In the genomic region with DNA sequence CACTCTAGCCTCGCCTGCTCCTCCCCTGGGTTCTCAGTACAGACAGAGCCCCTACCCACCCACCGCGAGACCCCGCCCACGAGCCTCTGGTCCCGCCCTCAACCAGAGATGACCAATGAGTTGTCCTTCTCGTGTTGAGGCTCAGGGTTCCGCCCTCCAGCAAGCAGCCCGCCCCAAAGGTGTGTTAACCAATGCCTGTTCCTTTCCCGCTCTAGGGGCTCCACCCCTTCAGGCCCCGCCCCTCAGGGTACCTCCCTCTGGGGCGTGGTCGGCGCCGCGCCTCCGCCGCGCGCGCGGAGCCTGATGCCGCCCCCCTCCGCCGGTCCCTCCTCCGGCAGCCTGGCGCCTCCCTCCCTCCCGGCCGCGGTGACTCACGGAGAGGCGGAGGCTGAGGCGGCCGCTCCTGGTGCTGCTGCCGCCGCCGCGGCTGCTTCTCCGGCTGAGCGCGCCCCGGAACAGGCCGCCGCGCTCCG, we compare ENCODE assay signal across 7 mouse cellular contexts. TPM values are rescaled to one million over a fixed set of nuclear protein-coding genes. Genes with fewer than 3 reads are reported as not detected.
DNase-seq lines count a peak whose midpoint lies in the region; ATAC-seq and TF ChIP-seq lines count a peak whose summit lies in the region.

TSS of gene Ctnnbip1 (plus strand) at position 369 of the 473 bp plus-strand sequence.

- peak; percentile 98 for ATAC-seq in intestine, postnatal 0 days
- peak; percentile 99 for ATAC-seq in midbrain, embryonic 12.5 days (ENCODE audit: low FRiP score, low read depth)

- TF ChIP-seq POLR2A in small intestine, adult 2 months (IDR thresholded peaks at IDR 0.05; ENCODE audit: low read depth, low read length): peak; percentile 56

- peak within 1 kb of the TSS; percentile 77 for H3K27ac ChIP-seq in intestine, postnatal 0 days (ENCODE audit: low read depth, low read length)
- H3K27ac ChIP-seq in midbrain, embryonic 12.5 days (replicated peaks): peak within 1 kb of the TSS; percentile 46; the same call in 1 of the 2 replicates
- H3K27ac ChIP-seq in small intestine, adult 2 months (ENCODE audit: insufficient read depth, low read depth, low read length): no peak within 1 kb of the TSS; the same call in 1 of the 2 replicates

- H3K4me3 ChIP-seq in intestine, postnatal 0 days (ENCODE audit: low read depth, low read length): peak within 1 kb of the TSS; percentile 85
- H3K4me3 ChIP-seq in midbrain, embryonic 12.5 days: peak within 1 kb of the TSS; percentile 79
- H3K4me3 ChIP-seq in small intestine, adult 2 months (ENCODE audit: low read depth, low read length): peak within 1 kb of the TSS; percentile 76

- peak within 1 kb of the TSS; percentile 84 for H3K9ac ChIP-seq in intestine, postnatal 0 days (ENCODE audit: low read depth, low read length)
- peak within 1 kb of the TSS; percentile 89 for H3K9ac ChIP-seq in midbrain, embryonic 12.5 days (replicated peaks)

- 2% methylated on average over 38 of the region's 46 CpGs for WGBS in intestine, postnatal 0 days
- WGBS in midbrain, embryonic 12.5 days: under 1% methylated on average over 45 of the region's 46 CpGs
- under 1% methylated on average over 44 of the region's 46 CpGs for WGBS in small intestine, adult 2 months

- no peaks in the 10 kb centered on the region for H3K27me3 ChIP-seq in intestine, postnatal 0 days (replicated peaks; ENCODE audit: control insufficient read depth, insufficient read depth, low read length)
- no peaks in the 10 kb centered on the region for H3K27me3 ChIP-seq in midbrain, embryonic 12.5 days
- H3K27me3 ChIP-seq in small intestine, adult 2 months (ENCODE audit: control insufficient read depth, insufficient read depth, low read length): no peaks in the 10 kb centered on the region

- H3K4me2 ChIP-seq in intestine, postnatal 0 days (replicated peaks; ENCODE audit: low read depth): peak within 1 kb of the TSS; percentile 98
- H3K4me2 ChIP-seq in midbrain, embryonic 12.5 days (replicated peaks): peak within 1 kb of the TSS; percentile 90

- intact Hi-C loops in left cerebral cortex, postnatal 4 days (cut with DNase I): no loop called here

- DNase-seq in adrenal gland, adult 8-10 months: peak; percentile 98
- DNase-seq in embryo, embryonic 9.5 days (ENCODE audit: extremely low spot score): peak; percentile 99
- peak; percentile 64 for DNase-seq in gonadal fat pad, adult 2 months (ENCODE audit: low read depth)
- peak; percentile 97 for DNase-seq in left cerebral cortex, postnatal 4 days

- peaks cover 6% of the 10 kb centered on the region; the same call in 1 of the 2 replicates for H3K4me1 ChIP-seq in intestine, postnatal 0 days (replicated peaks; ENCODE audit: control insufficient read depth, insufficient read depth, low read length)
- H3K4me1 ChIP-seq in midbrain, embryonic 12.5 days: peaks cover 17% of the 10 kb centered on the region
- peaks cover 11% of the 10 kb centered on the region; the same call in 1 of the 2 replicates for H3K4me1 ChIP-seq in small intestine, adult 2 months (ENCODE audit: control insufficient read depth, insufficient read depth, insufficient read length, low read length)

- no peaks in the 10 kb centered on the region for H3K9me3 ChIP-seq in intestine, postnatal 0 days (ENCODE audit: control insufficient read depth)
- no peaks in the 10 kb centered on the region for H3K9me3 ChIP-seq in midbrain, embryonic 12.5 days

- no peak for TF ChIP-seq CTCF in intestine, postnatal 0 days (IDR thresholded peaks at IDR 0.05; ENCODE audit: low read depth)
- TF ChIP-seq CTCF in small intestine, adult 2 months (IDR thresholded peaks at IDR 0.05; ENCODE audit: extremely low read depth, insufficient read length, insufficient replicate concordance, low read depth, low read length): no peak

- no peaks in the 10 kb centered on the region for H3K36me3 ChIP-seq in intestine, postnatal 0 days (ENCODE audit: control insufficient read depth, insufficient read depth)
- no peaks in the 10 kb centered on the region for H3K36me3 ChIP-seq in midbrain, embryonic 12.5 days
- no peaks in the 10 kb centered on the region for H3K36me3 ChIP-seq in small intestine, adult 2 months (ENCODE audit: control insufficient read depth, insufficient read depth, low read length)

RNA-seq across cellular contexts. Expression of gene Ctnnbip1, which starts in this region (rescaled TPM):
- total RNA-seq in adrenal gland, adult 8-10 months (2022): 10 to 100 TPM; 25.3 to 34.5 (median 29.7) TPM
- polyA plus RNA-seq in gonadal fat pad, adult 2 months (2012; rRNA removed): 42.3 and 47.4 TPM in 2 replicates
- polyA plus RNA-seq in intestine, postnatal 0 days (2015; fragmentation: Nextera tagmentation; extraction: Ambion mirVana): 52.8 and 53.5 TPM in 2 replicates
- total RNA-seq in left cerebral cortex, postnatal 4 days (2021): 10 to 100 TPM; 94.7 to 99.4 TPM
- polyA plus RNA-seq in midbrain, embryonic 12.5 days (2016; fragmentation: Nextera tagmentation; extraction: Ambion mirVana): 66.3 and 68.2 TPM in 2 replicates
- polyA plus RNA-seq in small intestine, adult 2 months (2012; rRNA removed): 10.8 and 27.2 TPM in 2 replicates
